Mouse (Mus musculus): Measurements from ENCODE around the gene Aak1. TPM values are rescaled to one million over a fixed set of nuclear protein-coding genes. Genes with fewer than 3 reads are reported as not detected.

The Aak1 gene
- 12.1 and 18.8 TPM in 2 replicates for polyA plus RNA-seq (2016; fragmentation: Nextera tagmentation; extraction: Ambion mirVana)

- Histone ChIP-seq H3K27me3 (ENCODE audit: insufficient read depth, poor library complexity, severe bottlenecking) (no peaks in the 10 kb centered on the region), H3K4me3 (peak within 1 kb of the TSS; percentile 84), H3K4me1 (replicated peaks) (peaks cover 38% of the 10 kb centered on the region), H3K27ac (peak within 1 kb of the TSS; percentile 97), H3K9me3 (no peaks in the 10 kb centered on the region), H3K36me3 (peaks cover 9% of the 10 kb centered on the region; the same call in 1 of the 2 replicates)
- peak; percentile 92 for DNase-seq (ENCODE audit: low spot score)
- under 1% methylated on average over 60 of the region's 60 CpGs for WGBS
Measured at GRCm38 (mm10) chr6:86848915-86849644, at the start of gene Aak1. Gene Aak1 (plus strand): TSS chr6:86849517.

- Histone ChIP-seq H3K27me3 (ENCODE audit: insufficient read depth, poor library complexity, severe bottlenecking) (peaks cover 14% of the 10 kb centered on the region), H3K4me3 (no peak overlapping the region), H3K36me3 (no peaks in the 10 kb centered on the region), H3K4me1 (replicated peaks) (no peaks in the 10 kb centered on the region), H3K27ac (no peak overlapping the region), H3K9me3 (no peaks in the 10 kb centered on the region)
- DNase-seq (ENCODE audit: low spot score), result no peak
- WGBS, result 91% methylated on average over 3 of the region's 3 CpGs
Measured at GRCm38 (mm10) chr6:86800467-86800866, 48.9 kb upstream of the Aak1 start.

- Histone ChIP-seq H3K4me1 (replicated peaks) (no peaks in the 10 kb centered on the region), H3K27me3 (ENCODE audit: insufficient read depth, poor library complexity, severe bottlenecking) (peaks cover 7% of the 10 kb centered on the region), H3K9me3 (no peaks in the 10 kb centered on the region), H3K4me3 (no peak overlapping the region), H3K27ac (no peak overlapping the region), H3K36me3 (no peaks in the 10 kb centered on the region)
- 46% methylated on average over 11 of the region's 11 CpGs for WGBS
- no peak for DNase-seq (ENCODE audit: low spot score)
Measured at GRCm38 (mm10) chr6:86801431-86801830, 47.9 kb upstream of the Aak1 start.

GRCm38 (mm10) chr6:86804646-86805045, 44.7 kb upstream of the Aak1 start:
- H3K4me1 ChIP-seq (replicated peaks), result 0 out of 2 replicates have a peak, but pooled peaks cover 2% of the 10 kb centered on the region
- H3K27me3 ChIP-seq (ENCODE audit: insufficient read depth, poor library complexity, severe bottlenecking), result no peaks in the 10 kb centered on the region
- no peaks in the 10 kb centered on the region for H3K36me3 ChIP-seq
- WGBS, result 87% methylated on average over 3 of the region's 3 CpGs
- H3K9me3 ChIP-seq, result no peaks in the 10 kb centered on the region
- DNase-seq (ENCODE audit: low spot score), result no peak
- no peak overlapping the region for H3K4me3 ChIP-seq
- no peak overlapping the region for H3K27ac ChIP-seq

- no peak overlapping the region for H3K27ac ChIP-seq
Measured at GRCm38 (mm10) chr6:86806455-86807086, 42.7 kb upstream of the Aak1 start.

GRCm38 (mm10) chr6:86812919-86813318, 36.4 kb upstream of the Aak1 start:
- Histone ChIP-seq H3K27ac (no peak overlapping the region), H3K36me3 (no peaks in the 10 kb centered on the region), H3K9me3 (no peaks in the 10 kb centered on the region), H3K4me3 (no peak overlapping the region), H3K4me1 (replicated peaks) (peaks cover 13% of the 10 kb centered on the region), H3K27me3 (ENCODE audit: insufficient read depth, poor library complexity, severe bottlenecking) (no peaks in the 10 kb centered on the region)
- DNase-seq (ENCODE audit: low spot score), result no peak
- WGBS, result 64% methylated on average over 4 of the region's 4 CpGs

More at GRCm38 (mm10) chr6:86806455-86807086, 42.7 kb upstream of the Aak1 start:
- no peaks in the 10 kb centered on the region for H3K27me3 ChIP-seq (ENCODE audit: insufficient read depth, poor library complexity, severe bottlenecking)
- H3K9me3 ChIP-seq, result no peaks in the 10 kb centered on the region
- H3K4me1 ChIP-seq (replicated peaks), result 0 out of 2 replicates have a peak, but pooled peaks cover 2% of the 10 kb centered on the region
- DNase-seq (ENCODE audit: low spot score), result peak; percentile 65
- H3K36me3 ChIP-seq, result no peaks in the 10 kb centered on the region
- WGBS, result 4% methylated on average over 5 of the region's 5 CpGs
- no peak overlapping the region for H3K4me3 ChIP-seq

GRCm38 (mm10) chr6:86813341-86813740, 36.0 kb upstream of the Aak1 start:
- H3K4me1 ChIP-seq (replicated peaks), result peaks cover 13% of the 10 kb centered on the region
- no peak overlapping the region for H3K27ac ChIP-seq
- no peaks in the 10 kb centered on the region for H3K27me3 ChIP-seq (ENCODE audit: insufficient read depth, poor library complexity, severe bottlenecking)
- H3K4me3 ChIP-seq, result no peak overlapping the region
- WGBS, result 24% methylated on average over 3 of the region's 3 CpGs
- H3K9me3 ChIP-seq, result no peaks in the 10 kb centered on the region
- DNase-seq (ENCODE audit: low spot score), result no peak
- H3K36me3 ChIP-seq, result no peaks in the 10 kb centered on the region

- peak overlapping the region; percentile 54; the same call in 1 of the 2 replicates for H3K27ac ChIP-seq
- no peaks in the 10 kb centered on the region for H3K27me3 ChIP-seq (ENCODE audit: insufficient read depth, poor library complexity, severe bottlenecking)
- DNase-seq (ENCODE audit: low spot score), result peak; percentile 24
- 32% methylated on average over 3 of the region's 3 CpGs for WGBS
- no peaks in the 10 kb centered on the region for H3K9me3 ChIP-seq
- H3K4me1 ChIP-seq (replicated peaks), result peaks cover 13% of the 10 kb centered on the region
- H3K4me3 ChIP-seq, result peak overlapping the region; percentile 33; the same call in 1 of the 2 replicates
- no peaks in the 10 kb centered on the region for H3K36me3 ChIP-seq
Measured at GRCm38 (mm10) chr6:86814926-86815325, 34.4 kb upstream of the Aak1 start.

GRCm38 (mm10) chr6:86815436-86815835, 33.9 kb upstream of the Aak1 start:
- 0 out of 2 replicates have a peak overlapping the region, but pooled peaks have one; percentile 30 for H3K27ac ChIP-seq
- H3K4me3 ChIP-seq, result peak overlapping the region; percentile 33
- no peaks in the 10 kb centered on the region for H3K36me3 ChIP-seq
- no peaks in the 10 kb centered on the region for H3K27me3 ChIP-seq (ENCODE audit: insufficient read depth, poor library complexity, severe bottlenecking)
- 3% methylated on average over 7 of the region's 7 CpGs for WGBS
- no peaks in the 10 kb centered on the region for H3K9me3 ChIP-seq
- H3K4me1 ChIP-seq (replicated peaks), result peaks cover 13% of the 10 kb centered on the region
- peak; percentile 38 for DNase-seq (ENCODE audit: low spot score)

GRCm38 (mm10) chr6:86816586-86816985, 32.7 kb upstream of the Aak1 start:
- H3K27me3 ChIP-seq (ENCODE audit: insufficient read depth, poor library complexity, severe bottlenecking), result no peaks in the 10 kb centered on the region
- no peaks in the 10 kb centered on the region for H3K36me3 ChIP-seq
- H3K4me3 ChIP-seq, result no peak overlapping the region
- no peak overlapping the region for H3K27ac ChIP-seq
- 26% methylated on average over 8 of the region's 8 CpGs for WGBS
- DNase-seq (ENCODE audit: low spot score), result peak; percentile 27
- H3K4me1 ChIP-seq (replicated peaks), result peaks cover 13% of the 10 kb centered on the region
- H3K9me3 ChIP-seq, result no peaks in the 10 kb centered on the region

GRCm38 (mm10) chr6:86818914-86819313, 30.4 kb upstream of the Aak1 start:
- no peak overlapping the region for H3K27ac ChIP-seq
- H3K9me3 ChIP-seq, result no peaks in the 10 kb centered on the region
- no peak for DNase-seq (ENCODE audit: low spot score)

GRCm38 (mm10) chr6:86819926-86820325, 29.4 kb upstream of the Aak1 start:
- Histone ChIP-seq H3K4me1 (replicated peaks) (peaks cover 24% of the 10 kb centered on the region), H3K4me3 (no peak overlapping the region), H3K9me3 (no peaks in the 10 kb centered on the region), H3K27ac (no peak overlapping the region), H3K27me3 (ENCODE audit: insufficient read depth, poor library complexity, severe bottlenecking) (peaks cover 13% of the 10 kb centered on the region), H3K36me3 (no peaks in the 10 kb centered on the region)
- DNase-seq (ENCODE audit: low spot score), result no peak
- WGBS, result 80% methylated on average over 5 of the region's 5 CpGs

More at GRCm38 (mm10) chr6:86818914-86819313, 30.4 kb upstream of the Aak1 start:
- Histone ChIP-seq H3K4me3 (no peak overlapping the region), H3K27me3 (ENCODE audit: insufficient read depth, poor library complexity, severe bottlenecking) (peaks cover 13% of the 10 kb centered on the region), H3K36me3 (no peaks in the 10 kb centered on the region), H3K4me1 (replicated peaks) (peaks cover 26% of the 10 kb centered on the region)
- 80% methylated on average over 4 of the region's 4 CpGs for WGBS

GRCm38 (mm10) chr6:86820690-86821089, 28.6 kb upstream of the Aak1 start:
- H3K27ac ChIP-seq, result no peak overlapping the region
- DNase-seq (ENCODE audit: low spot score), result no peak
- no peak overlapping the region for H3K4me3 ChIP-seq
- H3K9me3 ChIP-seq, result no peaks in the 10 kb centered on the region
- peaks cover 17% of the 10 kb centered on the region for H3K4me1 ChIP-seq (replicated peaks)
- H3K27me3 ChIP-seq (ENCODE audit: insufficient read depth, poor library complexity, severe bottlenecking), result peaks cover 13% of the 10 kb centered on the region
- no peaks in the 10 kb centered on the region for H3K36me3 ChIP-seq
- whole genome bisulfite sequencing, result 63% methylated on average over 7 of the region's 7 CpGs

Measured in hindbrain, embryonic 10.5 days (tissue).